Mouse (Mus musculus): ENCODE measurements at regions not wholly inside any gene's neighbourhood (a gene's known extent, or its start where the extent isn't known, plus 50 kb on each side); places are given as distances from the start of the nearest gene placed in this dataset.
A peak's percentile ranks its signal among the peaks of the same experiment; 100 is the strongest.
"Not testable (repeated sequence)": the region's sequence is repeated elsewhere in the genome, so short reads cannot be mapped to it uniquely, and the experiment has no call there.

DNA sequence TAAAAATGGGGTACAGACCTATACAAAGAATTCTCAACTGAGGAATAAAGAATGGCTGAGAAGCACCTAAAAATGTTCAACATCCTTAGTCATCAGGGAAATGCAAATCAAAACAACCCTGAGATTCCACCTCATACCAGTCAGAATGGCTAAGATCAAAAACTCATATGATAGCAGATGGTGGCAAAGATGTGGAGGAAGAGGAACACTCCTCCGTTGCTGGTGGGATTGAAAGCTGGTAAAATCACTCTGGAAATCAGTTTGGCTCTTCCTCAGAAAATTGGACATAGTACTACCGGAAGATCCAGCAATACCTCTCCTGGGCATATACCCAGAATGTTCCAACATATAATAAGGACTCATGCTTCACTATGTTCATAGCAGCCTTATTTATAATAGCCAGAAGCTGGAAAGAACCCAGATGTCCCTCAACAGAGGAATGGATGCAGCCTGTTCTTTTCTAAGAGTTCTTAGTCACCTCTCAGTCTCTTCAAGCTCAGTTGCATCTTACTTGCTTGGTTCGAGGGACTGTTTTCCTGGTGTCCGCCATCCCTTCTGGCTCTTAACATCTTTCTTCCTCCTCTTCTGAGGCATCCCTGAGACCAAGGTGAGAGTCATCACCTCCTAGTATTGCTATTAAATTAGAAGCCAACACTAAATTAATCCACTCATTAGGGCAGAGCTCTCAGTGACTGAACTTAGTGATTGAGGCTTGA is 266.8 kb downstream of the Tdrd3 start:
- ATAC-seq (ENCODE audit: low read depth); H3K4me1 ChIP-seq (ENCODE audit: control insufficient read depth, insufficient read depth, low read length); H3K27me3 ChIP-seq (replicated peaks; ENCODE audit: control insufficient read depth, insufficient read depth, low read length); H3K9ac ChIP-seq (ENCODE audit: low read depth, low read length); H3K9me3 ChIP-seq (ENCODE audit: control insufficient read depth, low read length); H3K36me3 ChIP-seq (ENCODE audit: control insufficient read depth, insufficient read depth, low read length); H3K27ac ChIP-seq (replicated peaks; ENCODE audit: low read depth, low read length); H3K4me3 ChIP-seq (ENCODE audit: low read depth, low read length); DNase-seq (ENCODE audit: low spot score); H3K4me2 ChIP-seq (ENCODE audit: low read depth, low read length): not testable (repeated sequence)
- 89% methylated on average over 4 of the region's 4 CpGs for WGBS

DNA sequence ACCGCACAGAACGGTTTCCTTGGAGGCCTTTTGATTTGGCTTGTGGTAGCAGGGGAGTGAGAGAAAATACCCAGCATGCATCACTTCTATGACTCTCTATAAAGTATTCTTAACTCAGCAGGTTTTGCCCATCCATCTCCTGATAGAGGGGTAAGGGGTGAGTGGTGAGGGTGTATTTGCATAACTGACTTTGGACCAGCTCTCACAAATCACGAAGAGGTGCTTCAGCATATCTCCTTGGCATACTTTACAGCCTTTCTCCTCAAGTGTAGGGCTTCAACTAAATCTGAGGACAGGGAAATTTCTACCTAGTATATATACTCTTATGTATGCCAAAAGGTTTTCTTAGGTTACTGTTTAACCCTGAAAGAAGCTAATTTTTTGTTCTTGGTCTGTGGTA is 273.4 kb downstream of the Tdrd3 start:
- Histone ChIP-seq H3K27me3 (replicated peaks; ENCODE audit: control insufficient read depth, insufficient read depth, low read length) (no peaks in the 10 kb centered on the region), H3K36me3 (ENCODE audit: control insufficient read depth, insufficient read depth, low read length) (no peaks in the 10 kb centered on the region), H3K4me1 (ENCODE audit: control insufficient read depth, insufficient read depth, low read length) (no peaks in the 10 kb centered on the region), H3K4me3 (ENCODE audit: low read depth, low read length) (no peak overlapping the region), H3K9me3 (ENCODE audit: control insufficient read depth, low read length) (no peaks in the 10 kb centered on the region), H3K4me2 (ENCODE audit: low read depth, low read length) (no peak overlapping the region), H3K9ac (ENCODE audit: low read depth, low read length) (no peak overlapping the region), H3K27ac (replicated peaks; ENCODE audit: low read depth, low read length) (no peak overlapping the region)
- ATAC-seq (ENCODE audit: low read depth) (no peak), DNase-seq (ENCODE audit: low spot score) (no peak)
- WGBS: 84% methylated on average over 3 of the region's 3 CpGs

DNA sequence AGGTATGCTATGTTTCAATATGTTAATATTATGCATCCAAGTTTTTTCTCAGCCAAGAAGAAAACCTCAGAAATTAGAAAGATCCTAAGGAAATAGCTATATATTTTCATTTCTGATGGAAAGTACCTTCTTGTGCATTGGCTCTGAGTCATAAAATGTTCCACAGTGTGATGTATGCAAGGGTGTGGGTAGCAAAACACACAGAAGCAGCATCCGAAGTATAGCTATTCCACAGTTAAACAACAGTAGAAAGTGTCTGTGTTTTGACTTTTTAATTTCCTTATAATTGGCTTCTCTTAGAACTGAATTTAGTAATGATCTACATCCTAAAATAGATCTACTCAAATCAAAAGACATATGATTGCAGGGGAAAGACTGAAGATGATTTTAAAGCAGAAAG is 320.0 kb downstream of the Tdrd3 start:
- no peak overlapping the region for H3K4me2 ChIP-seq (ENCODE audit: low read depth, low read length)
- H3K4me3 ChIP-seq (ENCODE audit: low read depth, low read length): no peak overlapping the region
- WGBS: 77% methylated on average over 1 of the region's 1 CpGs

DNA sequence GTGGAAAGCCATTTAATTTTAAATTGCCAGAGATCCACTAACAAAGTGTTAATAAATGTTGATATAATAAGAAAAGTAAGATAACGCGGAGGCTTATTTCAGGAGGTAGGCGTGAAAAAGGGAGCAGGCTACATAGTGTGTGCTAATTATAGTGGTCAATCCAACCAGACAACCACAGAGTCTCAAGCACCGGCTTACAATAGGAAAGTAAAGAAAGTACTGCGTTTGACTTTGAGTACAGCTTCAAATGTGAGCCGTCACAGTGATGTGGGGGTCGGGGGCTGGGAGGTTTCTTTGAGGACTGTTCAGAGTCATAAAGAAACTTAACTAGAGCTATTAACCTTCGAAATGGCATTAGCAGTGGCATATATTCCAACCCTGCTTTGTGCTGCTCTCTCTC is 329.1 kb downstream of the Tdrd3 start:
- Histone ChIP-seq H3K27me3 (replicated peaks; ENCODE audit: control insufficient read depth, insufficient read depth, low read length) (no peaks in the 10 kb centered on the region), H3K4me1 (ENCODE audit: control insufficient read depth, insufficient read depth, low read length) (no peaks in the 10 kb centered on the region), H3K9ac (ENCODE audit: low read depth, low read length) (no peak overlapping the region), H3K36me3 (ENCODE audit: control insufficient read depth, insufficient read depth, low read length) (no peaks in the 10 kb centered on the region), H3K9me3 (ENCODE audit: control insufficient read depth, low read length) (no peaks in the 10 kb centered on the region), H3K4me3 (ENCODE audit: low read depth, low read length) (no peak overlapping the region), H3K4me2 (ENCODE audit: low read depth, low read length) (no peak overlapping the region), H3K27ac (replicated peaks; ENCODE audit: low read depth, low read length) (no peak overlapping the region)
- no peak for DNase-seq (ENCODE audit: low spot score)
- no peak for ATAC-seq (ENCODE audit: low read depth)
- WGBS: 68% methylated on average over 8 of the region's 8 CpGs

More for the DNA sequence above, 320.0 kb downstream of the Tdrd3 start:
- Histone ChIP-seq H3K4me1 (ENCODE audit: control insufficient read depth, insufficient read depth, low read length) (no peaks in the 10 kb centered on the region), H3K9me3 (ENCODE audit: control insufficient read depth, low read length) (no peaks in the 10 kb centered on the region), H3K27ac (replicated peaks; ENCODE audit: low read depth, low read length) (no peak overlapping the region), H3K36me3 (ENCODE audit: control insufficient read depth, insufficient read depth, low read length) (no peaks in the 10 kb centered on the region), H3K9ac (ENCODE audit: low read depth, low read length) (no peak overlapping the region), H3K27me3 (replicated peaks; ENCODE audit: control insufficient read depth, insufficient read depth, low read length) (no peaks in the 10 kb centered on the region)
- ATAC-seq (ENCODE audit: low read depth): no peak
- no peak for DNase-seq (ENCODE audit: low spot score)

DNA sequence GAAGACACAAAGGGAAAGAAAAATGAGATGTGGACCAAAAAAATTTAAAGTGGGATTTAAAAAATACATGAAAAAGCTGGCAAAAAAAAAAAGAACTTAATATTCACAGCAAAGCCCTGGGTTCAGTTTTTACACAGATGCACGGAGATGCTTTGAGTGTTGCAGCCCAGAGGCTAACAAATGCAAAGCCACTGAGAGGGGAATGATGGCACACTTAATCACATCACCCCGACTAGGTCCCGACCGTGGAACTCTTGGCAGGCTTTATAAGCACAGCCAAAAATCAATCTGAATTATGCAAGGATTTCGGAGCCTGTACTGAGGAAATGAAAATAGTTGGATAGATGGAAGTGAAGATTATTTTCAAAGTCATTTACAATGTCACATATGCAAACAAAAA is 329.6 kb downstream of the Tdrd3 start:
- WGBS: 60% methylated on average over 5 of the region's 5 CpGs
- H3K9me3 ChIP-seq (ENCODE audit: control insufficient read depth, low read length): no peaks in the 10 kb centered on the region
- H3K27me3 ChIP-seq (replicated peaks; ENCODE audit: control insufficient read depth, insufficient read depth, low read length): no peaks in the 10 kb centered on the region
- no peak overlapping the region for H3K9ac ChIP-seq (ENCODE audit: low read depth, low read length)
- H3K4me2 ChIP-seq (ENCODE audit: low read depth, low read length): no peak overlapping the region
- no peaks in the 10 kb centered on the region for H3K4me1 ChIP-seq (ENCODE audit: control insufficient read depth, insufficient read depth, low read length)
- ATAC-seq (ENCODE audit: low read depth) (no peak), DNase-seq (ENCODE audit: low spot score) (no peak)
- H3K27ac ChIP-seq (replicated peaks; ENCODE audit: low read depth, low read length): no peak overlapping the region
- no peak overlapping the region for H3K4me3 ChIP-seq (ENCODE audit: low read depth, low read length)
- H3K36me3 ChIP-seq (ENCODE audit: control insufficient read depth, insufficient read depth, low read length): no peaks in the 10 kb centered on the region

DNA sequence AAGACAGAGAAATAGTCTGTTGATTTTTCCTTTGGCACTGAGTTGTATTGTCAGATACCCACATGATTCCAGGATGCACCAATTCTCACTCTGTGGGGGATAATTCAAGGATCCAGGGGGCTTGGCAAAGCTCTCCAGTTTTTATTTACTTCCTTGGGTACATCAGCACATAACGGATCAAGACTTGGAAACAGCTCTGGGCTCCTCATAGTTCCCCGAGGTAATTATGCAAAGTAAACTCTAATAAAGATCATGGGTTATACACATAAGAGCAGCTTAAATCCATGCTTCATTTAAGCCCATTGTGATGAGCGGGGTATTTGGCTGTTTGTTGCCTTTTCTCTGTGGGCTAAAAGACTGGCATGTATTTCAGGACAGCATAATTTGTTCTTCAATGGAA is 332.6 kb downstream of the Tdrd3 start:
- H3K9ac ChIP-seq (ENCODE audit: low read depth, low read length): no peak overlapping the region
- ATAC-seq (ENCODE audit: low read depth) (no peak), DNase-seq (ENCODE audit: low spot score) (peak; percentile 30)
- H3K27me3 ChIP-seq (replicated peaks; ENCODE audit: control insufficient read depth, insufficient read depth, low read length): no peaks in the 10 kb centered on the region
- no peaks in the 10 kb centered on the region for H3K4me1 ChIP-seq (ENCODE audit: control insufficient read depth, insufficient read depth, low read length)
- H3K9me3 ChIP-seq (ENCODE audit: control insufficient read depth, low read length): no peaks in the 10 kb centered on the region
- H3K4me2 ChIP-seq (ENCODE audit: low read depth, low read length): no peak overlapping the region
- no peak overlapping the region for H3K27ac ChIP-seq (replicated peaks; ENCODE audit: low read depth, low read length)
- 54% methylated on average over 3 of the region's 3 CpGs for WGBS
- H3K4me3 ChIP-seq (ENCODE audit: low read depth, low read length): no peak overlapping the region
- no peaks in the 10 kb centered on the region for H3K36me3 ChIP-seq (ENCODE audit: control insufficient read depth, insufficient read depth, low read length)

DNA sequence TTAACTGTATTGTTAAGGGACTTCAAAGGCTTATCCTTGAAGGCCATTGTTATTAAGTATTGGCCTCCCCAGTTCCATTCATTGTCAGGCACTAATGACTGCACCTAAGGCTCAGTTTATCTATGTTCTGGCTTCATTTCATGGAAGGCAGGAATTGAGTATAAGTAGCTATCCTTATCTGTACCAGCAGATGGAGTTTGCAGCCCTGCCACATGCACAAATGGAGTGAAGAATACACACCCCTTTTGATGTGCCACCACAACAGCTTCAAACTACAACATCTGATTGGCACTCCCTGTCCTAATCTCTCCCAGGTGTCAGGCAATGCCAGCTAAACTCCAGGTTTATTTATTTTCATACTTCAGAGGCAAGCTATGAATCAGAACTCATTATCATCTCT is 333.3 kb downstream of the Tdrd3 start:
- Histone ChIP-seq H3K36me3 (ENCODE audit: control insufficient read depth, insufficient read depth, low read length) (no peaks in the 10 kb centered on the region), H3K4me1 (ENCODE audit: control insufficient read depth, insufficient read depth, low read length) (no peaks in the 10 kb centered on the region), H3K27me3 (replicated peaks; ENCODE audit: control insufficient read depth, insufficient read depth, low read length) (no peaks in the 10 kb centered on the region), H3K4me2 (ENCODE audit: low read depth, low read length) (no peak overlapping the region), H3K9ac (ENCODE audit: low read depth, low read length) (no peak overlapping the region), H3K9me3 (ENCODE audit: control insufficient read depth, low read length) (no peaks in the 10 kb centered on the region), H3K27ac (replicated peaks; ENCODE audit: low read depth, low read length) (no peak overlapping the region), H3K4me3 (ENCODE audit: low read depth, low read length) (no peak overlapping the region)
- no peak for ATAC-seq (ENCODE audit: low read depth)
- peak; percentile 2 for DNase-seq (ENCODE audit: low spot score)

DNA sequence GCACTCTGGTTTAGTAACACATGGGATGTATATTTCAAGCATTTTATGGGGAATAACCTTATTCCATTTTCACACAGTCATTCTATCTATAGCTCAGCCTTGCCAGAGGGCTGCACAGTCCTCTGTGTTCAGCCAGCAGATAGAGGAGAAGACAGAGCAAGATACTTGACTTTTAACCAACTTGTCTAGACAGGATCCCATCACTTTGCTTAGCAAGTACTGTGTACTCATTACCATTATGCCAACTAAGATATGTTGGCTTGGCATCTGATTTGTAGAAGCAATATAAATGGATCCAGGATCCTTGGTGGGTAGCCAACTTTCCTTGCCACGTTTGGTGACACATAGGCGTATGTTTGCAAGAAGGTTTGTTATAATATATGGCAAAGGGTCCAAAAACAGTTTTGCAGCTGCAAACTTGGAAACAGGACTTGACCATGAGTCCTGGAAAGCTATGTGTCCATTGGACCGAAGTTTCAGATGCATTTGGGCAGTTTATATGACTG is 334.3 kb downstream of the Tdrd3 start:
- Histone ChIP-seq H3K4me3 (ENCODE audit: low read depth, low read length) (no peak overlapping the region), H3K4me2 (ENCODE audit: low read depth, low read length) (no peak overlapping the region), H3K9ac (ENCODE audit: low read depth, low read length) (no peak overlapping the region), H3K27me3 (replicated peaks; ENCODE audit: control insufficient read depth, insufficient read depth, low read length) (no peaks in the 10 kb centered on the region), H3K36me3 (ENCODE audit: control insufficient read depth, insufficient read depth, low read length) (no peaks in the 10 kb centered on the region), H3K9me3 (ENCODE audit: control insufficient read depth, low read length) (no peaks in the 10 kb centered on the region), H3K27ac (replicated peaks; ENCODE audit: low read depth, low read length) (no peak overlapping the region), H3K4me1 (ENCODE audit: control insufficient read depth, insufficient read depth, low read length) (no peaks in the 10 kb centered on the region)
- 78% methylated on average over 3 of the region's 3 CpGs for WGBS
- no peak for ATAC-seq (ENCODE audit: low read depth)
- DNase-seq (ENCODE audit: low spot score): no peak

DNA sequence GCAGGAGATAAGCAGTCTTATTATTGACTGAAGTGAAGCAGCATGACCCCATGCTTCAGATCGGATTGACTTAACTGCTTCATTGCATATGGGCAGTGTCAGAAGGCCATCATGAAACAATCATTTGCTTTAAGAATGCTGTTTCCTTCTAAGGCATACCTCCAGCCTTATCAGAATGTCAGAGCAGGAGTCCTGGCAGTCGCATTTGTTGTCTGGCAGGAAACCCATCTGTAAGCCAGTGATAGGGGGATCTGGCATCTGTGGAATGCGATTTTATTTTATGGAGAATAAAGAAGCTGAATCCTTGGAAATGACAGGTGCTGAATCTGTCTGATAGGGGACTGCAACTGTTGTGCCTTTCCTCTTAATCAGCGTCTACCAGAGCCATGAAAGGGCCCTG is 338.3 kb downstream of the Tdrd3 start:
- DNase-seq (ENCODE audit: low spot score) (peak; percentile 6), ATAC-seq (ENCODE audit: low read depth) (no peak)
- H3K9me3 ChIP-seq (ENCODE audit: control insufficient read depth, low read length): no peaks in the 10 kb centered on the region
- H3K4me1 ChIP-seq (ENCODE audit: control insufficient read depth, insufficient read depth, low read length): no peaks in the 10 kb centered on the region
- no peak overlapping the region for H3K9ac ChIP-seq (ENCODE audit: low read depth, low read length)
- WGBS: 53% methylated on average over 4 of the region's 4 CpGs
- no peak overlapping the region for H3K4me3 ChIP-seq (ENCODE audit: low read depth, low read length)
- H3K4me2 ChIP-seq (ENCODE audit: low read depth, low read length): no peak overlapping the region
- no peaks in the 10 kb centered on the region for H3K36me3 ChIP-seq (ENCODE audit: control insufficient read depth, insufficient read depth, low read length)
- no peak overlapping the region for H3K27ac ChIP-seq (replicated peaks; ENCODE audit: low read depth, low read length)
- no peaks in the 10 kb centered on the region for H3K27me3 ChIP-seq (replicated peaks; ENCODE audit: control insufficient read depth, insufficient read depth, low read length)
